Mouse (Mus musculus) A20 (cell line): ENCODE results near the gene Olfr790.

ENCODE experiments used
- DNase-seq: peaks from one replicate; pipeline ENCODE4 v3.0.0-alpha.2; 2011; ENCODE audit warnings: low read depth, low spot score

Gene Olfr790

DNA sequence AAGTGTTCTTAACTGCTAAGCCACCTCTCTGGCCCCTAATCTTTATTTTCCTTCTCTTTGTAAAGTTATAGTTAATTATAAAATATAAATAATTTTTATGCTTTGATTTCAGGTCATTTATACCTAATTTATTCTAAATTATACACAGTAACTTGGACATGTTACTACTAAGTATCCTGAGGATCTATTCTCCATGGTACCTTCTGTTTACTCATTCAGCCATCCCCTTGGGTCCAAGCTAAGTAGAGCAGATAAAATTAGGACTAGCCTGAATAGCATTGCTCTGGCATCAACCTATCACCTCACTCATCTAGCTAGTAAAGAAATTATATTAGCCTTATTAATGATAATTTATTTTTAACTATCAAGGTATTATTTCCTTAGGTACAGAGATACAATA is at the start of gene Olfr790:
TSS of gene Olfr790 (plus strand) at position 301 of the 400 bp plus-strand sequence.
- DNase-seq = no peak

DNA sequence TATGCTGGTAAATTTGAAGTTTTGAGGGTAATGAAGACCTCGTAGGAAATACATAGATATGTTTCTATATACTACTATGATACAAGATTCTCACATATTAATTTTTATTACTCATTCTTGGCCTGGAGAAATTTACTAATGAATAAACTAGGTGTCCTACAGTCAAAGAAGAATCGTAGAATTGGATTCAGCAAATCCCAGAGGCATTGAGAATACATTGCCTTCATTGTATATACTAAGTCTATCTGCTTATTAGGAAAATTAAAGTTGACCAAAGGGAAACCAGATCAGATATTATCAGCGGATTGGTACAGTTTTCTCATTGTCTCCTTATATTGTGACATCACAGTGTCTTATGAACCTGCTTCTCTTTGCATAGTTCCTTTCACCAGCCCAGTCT is 36.7 kb upstream of the Olfr790 start, which contains the start of gene Olfr787:
TSS of gene Olfr787 (plus strand) at position 301 of the 400 bp plus-strand sequence.
- no peak for DNase-seq

DNA sequence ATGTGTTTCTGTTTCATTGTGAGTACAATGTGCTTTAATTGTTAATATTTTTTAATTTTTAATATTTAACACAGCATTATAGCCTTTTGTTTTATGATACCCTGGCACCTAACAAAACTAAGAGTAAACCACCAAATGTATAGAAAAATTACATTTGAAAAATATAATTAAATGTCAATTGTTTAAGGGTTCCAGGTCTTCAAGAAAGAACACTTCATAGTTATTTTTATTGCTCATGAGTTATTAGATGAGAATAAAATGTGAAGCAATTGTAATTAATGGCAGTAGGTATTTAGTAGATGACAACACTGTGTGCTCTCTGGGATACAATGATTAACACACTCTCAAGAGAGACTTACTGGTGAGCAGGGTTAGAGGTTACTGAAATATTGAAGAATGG is 27.6 kb upstream of the Olfr790 start, which contains the start of gene Olfr788:
TSS of gene Olfr788 (plus strand) at position 301 of the 400 bp plus-strand sequence.
- DNase-seq = no peak

GRCm38 (mm10) chr10:129473256-129473655 is 25.0 kb upstream of the Olfr790 start:
- no peak for DNase-seq

- no peak for DNase-seq
Measured at GRCm38 (mm10) chr10:129473723-129474122, 24.6 kb upstream of the Olfr790 start.

DNA sequence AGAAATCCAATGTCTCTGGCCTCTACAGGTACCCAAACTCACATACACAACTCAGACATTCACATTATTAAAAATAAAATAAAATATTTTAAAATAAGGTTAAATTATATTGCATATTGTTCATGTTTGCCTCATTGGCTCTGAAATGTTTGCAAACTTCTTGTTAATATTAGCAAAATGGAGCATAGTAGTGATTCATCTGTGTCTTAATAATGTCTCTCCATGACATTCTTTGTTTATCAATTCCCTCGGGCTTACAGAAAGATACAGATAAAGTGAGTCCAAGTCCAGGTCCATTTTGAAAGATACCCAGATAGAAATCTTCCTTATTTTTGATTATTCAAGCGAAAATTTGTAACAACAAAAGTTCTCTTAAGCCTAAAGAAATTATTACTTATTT is 13.8 kb upstream of the Olfr790 start, which contains the start of gene Olfr789:
TSS of gene Olfr789 (plus strand) at position 301 of the 400 bp plus-strand sequence.
- DNase-seq = no peak

GRCm38 (mm10) chr10:129490101-129490500 is 8.2 kb upstream of the Olfr790 start:
- DNase-seq = no peak

- no peak for DNase-seq
Measured at GRCm38 (mm10) chr10:129521492-129521891, 23.2 kb downstream of the Olfr790 start, which contains the start of gene Olfr791. Gene Olfr791, plus strand, starts transcription at chr10:129521792.

GRCm38 (mm10) chr10:129538862-129539261 is 40.6 kb downstream of the Olfr790 start, which contains the start of gene Olfr792:
Gene Olfr792, plus strand, starts transcription at chr10:129539162.
- DNase-seq = no peak

GRCm38 (mm10) chr10:129549354-129549753 is 51.1 kb downstream of the Olfr790 start:
- DNase-seq = peak; percentile 55
